Mouse (Mus musculus) layer of hippocampus, adult 9-10 months (tissue): ENCODE measurements around the gene Usp2.

Experiments
- DNase-seq: peaks from one replicate; pipeline ENCODE4 v3.0.0; 2022; ENCODE audit warnings: low spot score

Usp2 gene

DNA sequence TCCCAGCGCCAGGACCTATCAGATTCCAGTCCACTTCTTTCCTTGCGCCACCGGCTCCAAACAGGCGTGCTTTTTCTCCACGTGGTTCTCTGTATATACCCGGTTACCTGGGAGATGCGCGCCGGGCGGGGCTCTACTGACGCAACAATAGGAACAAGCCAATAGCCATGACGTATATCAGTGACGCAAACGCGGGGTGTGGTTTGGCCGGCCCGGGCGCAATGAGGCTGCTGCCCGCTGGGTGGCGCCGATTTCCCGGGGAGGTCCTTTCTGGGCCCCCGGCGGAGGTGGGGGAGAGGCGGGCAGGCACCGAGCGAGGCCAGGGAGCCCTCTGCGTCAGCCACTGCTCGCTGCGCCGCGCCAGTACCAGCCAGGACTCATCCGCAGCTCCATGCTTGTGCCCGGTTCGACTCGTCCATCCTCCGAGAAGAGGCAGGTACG, at the start of gene Usp2:
Gene Usp2 (plus strand): TSS at position 237 of the 441 bp plus-strand sequence.
- DNase-seq = peak; percentile 100

DNA sequence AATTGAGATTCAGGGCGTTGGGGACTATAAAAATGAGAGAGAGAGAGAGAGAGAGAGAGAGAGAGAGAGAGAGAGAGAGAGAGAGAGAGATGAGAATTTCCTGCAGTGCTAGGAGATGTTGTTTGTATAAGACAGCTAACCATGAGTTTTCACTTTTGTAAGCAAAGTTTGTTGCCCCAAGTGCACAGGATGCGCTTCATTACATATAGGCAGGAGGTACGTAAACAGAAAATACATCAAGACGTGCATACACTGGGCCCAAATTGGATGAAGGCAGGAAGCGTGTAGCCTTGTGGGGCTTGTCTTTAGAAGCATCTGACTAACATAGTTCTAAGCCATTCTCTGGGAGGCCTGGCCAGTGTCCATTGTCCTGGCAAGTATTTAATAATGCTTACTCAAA, 49.0 kb upstream of the Usp2 start:
- no peak for DNase-seq

- no peak for DNase-seq
These were observed 46.8 kb upstream of the Usp2 start for GRCm38 (mm10) chr9:44020001-44020400.

DNA sequence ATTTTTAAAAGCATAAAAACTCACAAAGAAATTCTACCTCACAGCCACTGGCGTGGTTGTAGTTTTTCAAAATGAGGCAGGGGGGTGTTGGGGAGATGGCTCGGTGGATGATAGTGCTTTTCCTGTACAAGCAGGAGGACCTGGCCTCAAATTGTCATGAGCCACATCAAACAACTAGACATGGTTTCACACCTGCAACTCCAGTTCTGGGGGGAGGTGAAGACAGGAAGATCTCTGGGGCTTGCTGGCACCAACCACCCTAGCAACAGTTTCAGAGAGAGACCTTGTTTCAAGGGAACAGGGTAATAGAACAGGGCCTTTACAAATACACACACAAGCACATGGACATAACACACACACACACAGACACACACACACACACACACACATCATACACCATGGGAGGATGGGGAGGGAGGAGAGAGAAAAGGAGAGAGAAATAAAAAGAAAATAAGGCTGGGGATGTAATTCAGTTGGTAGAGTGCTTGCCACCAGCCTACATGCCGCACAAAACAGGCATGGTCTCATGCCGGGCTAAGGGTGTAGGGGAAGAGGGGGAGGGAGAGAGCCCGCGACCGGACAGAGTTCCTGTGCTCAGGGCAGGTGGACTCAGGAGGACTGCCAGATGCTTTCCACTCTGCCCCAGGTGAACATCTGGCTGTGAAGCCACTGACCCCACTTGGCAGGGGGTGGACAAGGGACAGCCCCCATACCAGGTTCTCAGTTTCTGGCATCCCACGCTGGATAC, 44.5 kb upstream of the Usp2 start:
- no peak for DNase-seq

GRCm38 (mm10) chr9:44024096-44024495, 42.7 kb upstream of the Usp2 start:
- no peak for DNase-seq

DNA sequence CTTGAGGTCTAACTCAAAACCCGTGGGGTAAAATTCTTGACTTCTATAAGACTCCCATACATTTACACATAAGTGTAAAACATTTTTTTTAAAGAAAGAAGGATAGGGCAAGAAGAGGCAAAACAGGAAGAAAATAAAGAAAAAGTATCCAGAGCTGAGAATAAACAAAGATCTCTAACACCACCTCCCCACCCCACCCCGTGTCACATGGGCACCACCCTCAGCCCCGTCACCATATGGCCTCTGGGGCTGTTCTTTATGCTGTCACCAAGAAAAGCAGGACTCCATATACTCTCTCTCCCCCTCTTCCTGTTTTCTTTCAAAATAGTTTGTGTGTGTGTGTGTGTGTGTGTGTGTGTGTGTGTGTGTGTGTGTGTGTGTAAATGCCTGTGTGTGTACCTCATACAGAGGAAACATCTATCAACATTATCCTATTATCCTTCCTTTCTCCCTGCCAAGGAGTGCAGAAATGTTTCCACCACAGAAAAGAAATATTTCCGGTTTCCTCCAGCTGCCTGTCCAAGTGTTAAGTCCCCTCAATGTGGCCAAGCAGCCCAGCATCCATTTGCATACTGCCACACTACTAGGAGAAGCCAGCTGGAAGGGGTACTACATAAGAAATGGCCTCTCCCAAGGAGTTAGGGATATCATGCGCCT, 37.1 kb upstream of the Usp2 start:
- no peak for DNase-seq

- no peak for DNase-seq
These were observed 36.2 kb upstream of the Usp2 start for GRCm38 (mm10) chr9:44030646-44031045.

DNA sequence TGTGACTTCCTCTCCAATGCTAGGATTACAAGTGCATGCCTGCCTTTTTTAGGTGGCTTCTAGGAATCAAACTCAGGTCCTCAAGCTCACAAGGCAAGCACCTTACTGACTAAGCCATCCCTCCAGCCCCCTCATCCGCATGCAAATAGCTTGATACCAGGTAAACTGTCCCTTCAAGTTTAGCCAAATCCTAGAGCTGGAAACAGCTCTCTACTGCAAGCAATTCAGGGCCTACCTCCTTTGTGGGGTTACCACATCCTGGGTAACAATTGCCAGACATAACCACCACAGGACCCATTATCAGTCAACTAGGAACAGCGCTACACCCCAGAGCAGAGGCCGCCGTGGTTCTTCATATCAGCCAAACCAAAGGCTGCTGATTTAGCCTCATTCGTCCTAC, 35.7 kb upstream of the Usp2 start:
- no peak for DNase-seq

GRCm38 (mm10) chr9:44031946-44032345, 34.9 kb upstream of the Usp2 start:
- no peak for DNase-seq

- no peak for DNase-seq
These were observed 33.5 kb upstream of the Usp2 start for GRCm38 (mm10) chr9:44033317-44033716.

DNA sequence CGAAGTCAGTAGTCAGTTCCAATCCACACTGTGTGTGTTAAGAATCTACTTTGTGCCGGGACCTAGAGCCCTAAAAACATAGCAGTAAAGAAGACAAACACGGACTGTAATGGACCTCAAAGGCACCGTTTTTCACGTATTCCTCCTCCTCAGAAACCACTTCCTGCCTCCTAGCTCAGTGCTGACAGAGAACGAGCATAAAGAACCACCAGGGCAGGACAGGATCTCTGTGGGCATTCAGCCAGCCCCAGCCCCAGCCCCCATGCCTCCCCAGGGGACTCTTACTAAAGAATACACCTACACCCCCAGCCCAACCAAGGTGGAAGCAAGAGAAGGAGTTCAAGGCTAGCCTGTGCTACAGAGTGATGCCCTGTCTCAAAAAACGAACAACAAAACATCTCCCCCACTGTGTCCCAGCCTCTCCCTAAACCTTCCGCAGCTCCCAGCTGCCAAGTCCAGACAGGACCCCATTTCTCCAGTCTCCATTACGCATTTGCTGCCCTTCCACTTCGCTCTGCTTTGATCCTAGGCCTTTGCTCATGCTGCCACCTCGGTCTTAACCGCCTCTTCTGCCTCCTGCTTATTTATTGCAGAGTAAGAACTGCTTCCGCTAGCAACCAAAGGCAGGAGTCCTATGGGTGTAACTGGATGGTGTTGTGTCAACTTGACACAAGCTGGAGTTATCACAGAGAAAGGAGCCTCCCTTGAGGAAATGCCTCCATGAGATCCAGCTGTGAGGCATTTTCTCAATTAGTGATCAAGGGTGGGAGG, 32.7 kb upstream of the Usp2 start:
- no peak for DNase-seq

- no peak for DNase-seq
These were observed 29.7 kb upstream of the Usp2 start for GRCm38 (mm10) chr9:44037106-44037505.

GRCm38 (mm10) chr9:44041511-44042395, 25.1 kb upstream of the Usp2 start:
- DNase-seq = peak; percentile 100

GRCm38 (mm10) chr9:44042396-44042680, 24.5 kb upstream of the Usp2 start:
- no peak for DNase-seq

DNA sequence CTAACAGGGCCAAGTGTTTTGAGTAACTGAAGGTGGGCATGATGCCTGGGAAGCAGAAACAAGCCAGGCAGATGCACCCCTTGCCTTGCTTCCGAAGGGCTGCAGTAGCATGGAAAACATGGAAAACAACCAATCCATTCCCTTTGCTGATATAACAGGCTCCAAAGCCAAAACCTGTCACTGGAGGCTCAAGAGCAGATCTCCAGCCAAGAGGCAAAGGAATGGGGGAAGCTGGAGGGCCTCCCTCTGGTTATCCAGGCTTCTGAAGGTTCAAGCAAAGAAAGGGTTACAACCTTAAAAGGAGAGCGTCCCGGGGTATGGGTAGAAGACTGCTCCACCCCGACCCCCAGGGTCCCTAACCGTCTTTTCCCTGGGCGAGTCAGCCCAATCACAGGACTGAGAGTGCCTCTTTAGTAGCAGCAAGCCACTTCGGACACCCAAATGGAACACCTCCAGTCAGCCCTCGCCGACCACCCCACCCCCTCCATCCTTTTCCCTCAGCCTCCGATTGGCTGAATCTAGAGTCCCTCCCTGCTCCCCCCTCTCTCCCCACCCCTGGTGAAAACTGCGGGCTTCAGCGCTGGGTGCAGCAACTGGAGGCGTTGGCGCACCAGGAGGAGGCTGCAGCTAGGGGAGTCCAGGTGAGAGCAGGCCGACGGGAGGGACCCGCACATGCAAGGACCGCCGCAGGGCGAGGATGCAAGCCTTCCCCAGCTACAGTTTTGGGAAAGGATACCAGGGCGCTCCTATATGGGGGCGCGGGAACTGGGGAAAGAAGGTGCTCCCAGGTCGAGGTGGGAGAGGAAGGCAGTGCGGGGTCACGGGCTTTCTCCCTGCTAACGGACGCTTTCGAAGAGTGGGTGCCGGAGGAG, 23.7 kb upstream of the Usp2 start, which contains the start of gene Thy1:
Gene Thy1 (plus strand): TSS at position 549 of the 872 bp plus-strand sequence.
- peak; percentile 100 for DNase-seq

GRCm38 (mm10) chr9:44043708-44044425, 23.0 kb upstream of the Usp2 start:
- DNase-seq = peak; percentile 100

GRCm38 (mm10) chr9:44044426-44045157, 22.2 kb upstream of the Usp2 start:
- DNase-seq = peak; percentile 100

DNA sequence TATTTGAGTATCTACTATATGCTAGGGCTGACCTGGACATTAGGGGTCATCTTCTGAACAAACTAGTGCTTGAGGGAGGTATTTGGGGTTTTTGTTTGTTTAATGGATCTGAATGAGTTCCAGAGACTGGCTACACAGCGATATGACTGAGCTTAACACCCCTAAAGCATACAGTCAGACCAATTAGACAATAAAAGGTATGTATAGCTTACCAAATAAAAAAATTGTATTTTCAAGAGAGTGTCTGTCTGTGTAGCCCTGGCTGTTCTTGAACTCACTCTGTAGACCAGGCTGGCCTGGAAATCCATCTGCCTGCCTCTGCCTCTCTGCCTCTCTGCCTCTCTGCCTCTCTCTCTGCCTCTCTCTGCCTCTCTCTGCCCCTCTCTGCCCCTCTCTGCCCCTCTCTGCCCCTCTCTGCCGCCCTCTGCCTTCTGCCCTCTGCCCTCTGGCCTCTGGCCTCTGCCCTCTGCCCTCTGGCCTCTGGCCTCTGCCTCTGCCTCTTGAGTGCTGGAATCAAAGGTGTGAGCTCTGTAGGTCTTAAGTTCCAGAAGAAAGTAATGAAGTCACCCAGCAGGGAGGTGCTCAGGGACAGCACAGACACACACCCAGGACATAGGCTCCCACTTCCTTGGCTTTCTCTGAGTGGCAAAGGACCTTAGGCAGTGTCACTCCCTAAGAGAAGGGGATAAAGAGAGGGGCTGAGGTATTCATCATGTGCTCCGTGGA, 21.5 kb upstream of the Usp2 start:
- DNase-seq = peak; percentile 100

DNA sequence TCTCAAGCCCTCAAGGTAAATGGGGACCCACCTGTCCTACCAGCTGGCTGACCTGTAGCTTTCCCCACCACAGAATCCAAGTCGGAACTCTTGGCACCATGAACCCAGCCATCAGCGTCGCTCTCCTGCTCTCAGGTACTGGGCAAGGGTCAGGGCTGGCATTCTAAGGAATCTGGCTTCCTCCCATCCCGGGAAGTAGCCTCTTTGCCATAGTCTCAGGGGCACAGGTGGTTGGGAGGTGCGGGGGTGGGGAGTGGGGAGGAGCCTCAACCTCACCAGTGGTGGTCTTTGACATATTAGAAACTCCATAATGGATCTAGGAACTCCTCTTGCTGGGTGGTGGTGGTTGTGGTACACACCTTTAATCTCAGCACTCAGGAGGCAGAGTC, 20.9 kb upstream of the Usp2 start:
- DNase-seq = no peak
